Mouse (Mus musculus): ENCODE data around the gene Olfr357. TPM values are rescaled to one million over a fixed set of nuclear protein-coding genes. Genes with fewer than 3 reads are reported as not detected.

Olfr357 gene
- polyA plus RNA-seq (2012; rRNA removed) (not detected in 2 replicates), polyA plus RNA-seq (2014; fragmentation: Nextera tagmentation; extraction: Ambion mirVana) (not detected in 2 replicates)

GRCm38 (mm10) chr2:36993527-36993926 lies at the start of gene Olfr357:
Gene Olfr357 (plus strand): TSS chr2:36993827.
- H3K36me3 ChIP-seq (replicated peaks; ENCODE audit: control insufficient read depth, insufficient read depth, low read depth) = no peaks in the 10 kb centered on the region
- 13% methylated on average over 1 of the region's 1 CpGs for WGBS (ENCODE audit: insufficient replicate concordance)

GRCm38 (mm10) chr2:36997030-36997429 lies 3.4 kb downstream of the Olfr357 start:
- Histone ChIP-seq H3K27ac (no peak overlapping the region), H3K4me3 (ENCODE audit: insufficient read depth in 1 of 2, low read depth in 2 of 2, low read length in 2 of 2) (no peak overlapping the region), H3K4me1 (replicated peaks; ENCODE audit: control insufficient read depth in 2 of 2, insufficient read depth in 2 of 2, low read length in 1 of 2) (no peaks in the 10 kb centered on the region), H3K9me3 (ENCODE audit: control insufficient read depth, low read length) (no peaks in the 10 kb centered on the region), H3K36me3 (replicated peaks; ENCODE audit: control insufficient read depth, insufficient read depth, low read depth) (no peaks in the 10 kb centered on the region), H3K27me3 (ENCODE audit: control insufficient read depth, insufficient read depth, low read length) (no peaks in the 10 kb centered on the region), H3K9ac (replicated peaks) (no peak overlapping the region), H3K4me2 (ENCODE audit: low read depth) (no peak overlapping the region)
- WGBS (ENCODE audit: insufficient replicate concordance) = 54% methylated on average over 1 of the region's 1 CpGs
- no peak for ATAC-seq (ENCODE audit: insufficient read depth)
- TF ChIP-seq EP300 (IDR thresholded peaks at IDR 0.05; ENCODE audit: low read depth) = no peak
- no peak for TF ChIP-seq CTCF (IDR thresholded peaks at IDR 0.05; ENCODE audit: low read depth)
- DNase-seq (ENCODE audit: low read depth in 3 of 3, low spot score in 3 of 3) = no peak

More at GRCm38 (mm10) chr2:36993527-36993926, at the start of gene Olfr357:
- ATAC-seq (ENCODE audit: insufficient read depth) (no peak), DNase-seq (ENCODE audit: low read depth in 3 of 3, low spot score in 3 of 3) (no peak)
- Histone ChIP-seq H3K9ac (replicated peaks) (no peak within 1 kb of the TSS), H3K9me3 (ENCODE audit: control insufficient read depth, low read length) (no peaks in the 10 kb centered on the region), H3K4me2 (ENCODE audit: low read depth) (no peak within 1 kb of the TSS), H3K27ac (no peak within 1 kb of the TSS), H3K27me3 (ENCODE audit: control insufficient read depth, insufficient read depth, low read length) (no peaks in the 10 kb centered on the region), H3K4me3 (ENCODE audit: insufficient read depth in 1 of 2, low read depth in 2 of 2, low read length in 2 of 2) (no peak within 1 kb of the TSS), H3K4me1 (replicated peaks; ENCODE audit: control insufficient read depth in 2 of 2, insufficient read depth in 2 of 2, low read length in 1 of 2) (no peaks in the 10 kb centered on the region)
- TF ChIP-seq CTCF (IDR thresholded peaks at IDR 0.05; ENCODE audit: low read depth) (no peak), EP300 (IDR thresholded peaks at IDR 0.05; ENCODE audit: low read depth) (no peak)

- DNase-seq (ENCODE audit: low read depth in 3 of 3, low spot score in 3 of 3) (no peak), ATAC-seq (ENCODE audit: insufficient read depth) (no peak)
- Histone ChIP-seq H3K9me3 (ENCODE audit: control insufficient read depth, low read length) (no peaks in the 10 kb centered on the region), H3K36me3 (replicated peaks; ENCODE audit: control insufficient read depth, insufficient read depth, low read depth) (no peaks in the 10 kb centered on the region), H3K4me3 (ENCODE audit: insufficient read depth in 1 of 2, low read depth in 2 of 2, low read length in 2 of 2) (no peak within 1 kb of the TSS), H3K4me2 (ENCODE audit: low read depth) (no peak within 1 kb of the TSS), H3K27me3 (ENCODE audit: control insufficient read depth, insufficient read depth, low read length) (no peaks in the 10 kb centered on the region), H3K9ac (replicated peaks) (no peak within 1 kb of the TSS), H3K4me1 (replicated peaks; ENCODE audit: control insufficient read depth in 2 of 2, insufficient read depth in 2 of 2, low read length in 1 of 2) (no peaks in the 10 kb centered on the region), H3K27ac (no peak within 1 kb of the TSS)
- TF ChIP-seq CTCF (IDR thresholded peaks at IDR 0.05; ENCODE audit: low read depth) (no peak), EP300 (IDR thresholded peaks at IDR 0.05; ENCODE audit: low read depth) (no peak)
Measured at GRCm38 (mm10) chr2:37009235-37009634, 15.6 kb downstream of the Olfr357 start, which contains the start of gene Olfr358. Gene Olfr358 (minus strand): TSS chr2:37009335.

Other genes with a start within 250 kb of the Olfr357 start
- gene Olfr348, start 209.6 kb upstream of the Olfr357 start, polyA plus RNA-seq (2012; rRNA removed) = not detected in 2 replicates
- not detected in 2 replicates for gene Olfr348, start 209.6 kb upstream of the Olfr357 start, polyA plus RNA-seq (2014; fragmentation: Nextera tagmentation; extraction: Ambion mirVana)
- gene Olfr50, start 203.3 kb upstream of the Olfr357 start, polyA plus RNA-seq (2012; rRNA removed) = not detected in 2 replicates
- gene Olfr50, start 203.3 kb upstream of the Olfr357 start, polyA plus RNA-seq (2014; fragmentation: Nextera tagmentation; extraction: Ambion mirVana) = not detected in 2 replicates
- gene Olfr3, start 176.8 kb upstream of the Olfr357 start, polyA plus RNA-seq (2012; rRNA removed) = not detected in 2 replicates
- not detected in 2 replicates for gene Olfr3, start 176.8 kb upstream of the Olfr357 start, polyA plus RNA-seq (2014; fragmentation: Nextera tagmentation; extraction: Ambion mirVana)
- gene Olfr350, start 147.5 kb upstream of the Olfr357 start, polyA plus RNA-seq (2012; rRNA removed) = not detected in 2 replicates
- gene Olfr350, start 147.5 kb upstream of the Olfr357 start, polyA plus RNA-seq (2014; fragmentation: Nextera tagmentation; extraction: Ambion mirVana) = not detected in 2 replicates
- not detected in 2 replicates for gene Olfr351, start 131.2 kb upstream of the Olfr357 start, polyA plus RNA-seq (2012; rRNA removed)
- gene Olfr351, start 131.2 kb upstream of the Olfr357 start, polyA plus RNA-seq (2014; fragmentation: Nextera tagmentation; extraction: Ambion mirVana) = not detected in 2 replicates
- not detected in 2 replicates for gene Olfr352, start 125.4 kb upstream of the Olfr357 start, polyA plus RNA-seq (2012; rRNA removed)
- gene Olfr352, start 125.4 kb upstream of the Olfr357 start, polyA plus RNA-seq (2014; fragmentation: Nextera tagmentation; extraction: Ambion mirVana) = not detected in 2 replicates
- not detected in 2 replicates for gene Olfr353, start 100.9 kb upstream of the Olfr357 start, polyA plus RNA-seq (2012; rRNA removed)
- not detected in 2 replicates for gene Olfr353, start 100.9 kb upstream of the Olfr357 start, polyA plus RNA-seq (2014; fragmentation: Nextera tagmentation; extraction: Ambion mirVana)
- gene Olfr354, start 88.1 kb upstream of the Olfr357 start, polyA plus RNA-seq (2012; rRNA removed) = not detected in 2 replicates
- gene Olfr354, start 88.1 kb upstream of the Olfr357 start, polyA plus RNA-seq (2014; fragmentation: Nextera tagmentation; extraction: Ambion mirVana) = not detected in 2 replicates
- gene Olfr355, start 64.9 kb upstream of the Olfr357 start, polyA plus RNA-seq (2012; rRNA removed) = not detected in 2 replicates
- gene Olfr355, start 64.9 kb upstream of the Olfr357 start, polyA plus RNA-seq (2014; fragmentation: Nextera tagmentation; extraction: Ambion mirVana) = not detected in 2 replicates
- not detected in 2 replicates for gene Olfr356, start 56.7 kb upstream of the Olfr357 start, polyA plus RNA-seq (2012; rRNA removed)
- gene Olfr356, start 56.7 kb upstream of the Olfr357 start, polyA plus RNA-seq (2014; fragmentation: Nextera tagmentation; extraction: Ambion mirVana) = not detected in 2 replicates
- not detected in 2 replicates for gene Olfr358, start 15.5 kb downstream of the Olfr357 start, polyA plus RNA-seq (2012; rRNA removed)
- gene Olfr358, start 15.5 kb downstream of the Olfr357 start, polyA plus RNA-seq (2014; fragmentation: Nextera tagmentation; extraction: Ambion mirVana) = not detected in 2 replicates
- not detected in 2 replicates for gene Olfr360, start 71.9 kb downstream of the Olfr357 start, polyA plus RNA-seq (2012; rRNA removed)
- not detected in 2 replicates for gene Olfr360, start 71.9 kb downstream of the Olfr357 start, polyA plus RNA-seq (2014; fragmentation: Nextera tagmentation; extraction: Ambion mirVana)
- gene Olfr361, start 95.5 kb downstream of the Olfr357 start, polyA plus RNA-seq (2012; rRNA removed) = not detected in 2 replicates
- not detected in 2 replicates for gene Olfr361, start 95.5 kb downstream of the Olfr357 start, polyA plus RNA-seq (2014; fragmentation: Nextera tagmentation; extraction: Ambion mirVana)
- gene Olfr362, start 124.1 kb downstream of the Olfr357 start, polyA plus RNA-seq (2012; rRNA removed) = not detected in 2 replicates
- not detected in 2 replicates for gene Olfr362, start 124.1 kb downstream of the Olfr357 start, polyA plus RNA-seq (2014; fragmentation: Nextera tagmentation; extraction: Ambion mirVana)
- gene Olfr364-ps1, start 145.5 kb downstream of the Olfr357 start, polyA plus RNA-seq (2012; rRNA removed) = not detected in 2 replicates
- gene Olfr364-ps1, start 145.5 kb downstream of the Olfr357 start, polyA plus RNA-seq (2014; fragmentation: Nextera tagmentation; extraction: Ambion mirVana) = not detected in 2 replicates
- not detected in 2 replicates for gene Olfr365, start 194.4 kb downstream of the Olfr357 start, polyA plus RNA-seq (2012; rRNA removed)
- gene Olfr365, start 194.4 kb downstream of the Olfr357 start, polyA plus RNA-seq (2014; fragmentation: Nextera tagmentation; extraction: Ambion mirVana) = not detected in 2 replicates
- not detected in 2 replicates for gene Olfr366, start 217.7 kb downstream of the Olfr357 start, polyA plus RNA-seq (2012; rRNA removed)
- not detected in 2 replicates for gene Olfr366, start 217.7 kb downstream of the Olfr357 start, polyA plus RNA-seq (2014; fragmentation: Nextera tagmentation; extraction: Ambion mirVana)

Measured in liver, embryonic 14.5 days (tissue).